Mouse (Mus musculus): Measurements from ENCODE around the gene Gpd2.

DNA sequence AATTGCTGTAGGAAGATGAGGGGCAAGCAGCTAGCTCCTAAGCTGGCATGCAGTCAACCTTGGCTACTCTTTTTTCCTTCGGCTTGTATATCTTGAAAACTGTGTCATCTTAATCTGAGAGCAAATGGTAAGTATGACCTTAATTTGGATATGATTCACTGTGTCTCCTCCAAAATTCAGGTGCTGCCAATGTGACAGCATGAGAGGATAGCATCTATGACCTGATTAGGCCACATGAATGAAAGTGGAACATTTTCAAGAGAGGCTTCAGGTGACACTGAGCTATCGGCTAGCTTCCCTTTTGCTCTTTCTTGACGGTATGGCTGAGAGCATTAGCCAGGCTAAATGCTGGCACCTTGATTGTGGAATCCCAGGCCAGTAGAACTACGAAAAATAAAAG, 171.0 kb downstream of the Gpd2 start:
- TF ChIP-seq CTCF (IDR thresholded peaks at IDR 0.05; ENCODE audit: borderline replicate concordance, insufficient read depth, low read length) (no peak), POLR2A (IDR thresholded peaks at IDR 0.05; ENCODE audit: low read depth, low read length) (no peak)
